Mouse (Mus musculus) MN1 (cell line): ENCODE results near the gene Tbcd.
"Not testable (repeated sequence)": the region's sequence is repeated elsewhere in the genome, so short reads cannot be mapped to it uniquely, and the experiment has no call there.

ENCODE experiments used
- DNase-seq: peaks from one replicate; pipeline ENCODE4 v3.0.0-alpha.2; 2016; ENCODE audit warnings: low spot score

Gene Tbcd

DNA sequence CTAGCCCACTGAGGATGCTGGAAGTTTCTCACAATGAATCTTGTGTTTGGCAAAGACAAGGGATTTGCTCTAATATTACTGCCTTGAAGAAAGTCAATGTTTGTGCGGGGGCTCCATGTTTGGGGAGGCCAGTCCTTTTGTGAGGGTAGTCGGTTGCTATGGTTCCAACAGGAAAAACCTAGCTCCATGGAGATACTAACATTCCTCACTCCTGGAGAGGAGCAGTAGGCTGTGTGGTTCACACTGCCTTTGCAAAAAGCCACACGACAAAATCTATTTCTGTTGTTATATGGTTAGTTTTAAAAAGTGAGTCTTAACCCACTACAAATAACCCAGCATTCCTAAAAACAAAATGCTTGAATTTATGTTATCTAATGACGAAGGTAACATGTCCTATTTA, 201.9 kb downstream of the Tbcd start:
- DNase-seq: no peak

DNA sequence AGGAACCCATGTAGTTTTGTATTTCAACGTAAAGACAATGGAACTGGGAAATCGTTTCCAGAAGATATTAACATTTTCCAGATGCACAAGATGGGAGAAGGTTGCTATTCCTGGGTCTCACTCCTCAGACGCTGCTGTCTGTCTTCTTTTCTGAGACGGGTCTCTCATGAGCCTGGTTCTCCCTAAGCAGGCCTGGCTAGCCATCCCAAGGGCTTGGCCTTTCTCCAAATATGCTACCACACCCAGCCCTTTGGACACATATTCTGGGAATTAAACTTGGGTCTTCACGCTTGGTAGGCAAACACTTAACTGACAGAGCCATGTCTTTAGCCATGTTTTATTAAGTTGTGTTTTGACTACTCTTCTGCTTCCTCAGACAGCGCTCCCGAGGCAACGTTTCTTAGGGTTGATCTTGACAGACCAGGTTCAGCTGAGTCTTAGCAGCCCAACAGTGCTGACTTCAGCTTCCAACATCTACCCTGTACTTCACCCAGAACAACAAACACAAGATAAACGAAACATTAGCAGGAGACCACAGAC, 202.7 kb downstream of the Tbcd start:
- DNase-seq: no peak

DNA sequence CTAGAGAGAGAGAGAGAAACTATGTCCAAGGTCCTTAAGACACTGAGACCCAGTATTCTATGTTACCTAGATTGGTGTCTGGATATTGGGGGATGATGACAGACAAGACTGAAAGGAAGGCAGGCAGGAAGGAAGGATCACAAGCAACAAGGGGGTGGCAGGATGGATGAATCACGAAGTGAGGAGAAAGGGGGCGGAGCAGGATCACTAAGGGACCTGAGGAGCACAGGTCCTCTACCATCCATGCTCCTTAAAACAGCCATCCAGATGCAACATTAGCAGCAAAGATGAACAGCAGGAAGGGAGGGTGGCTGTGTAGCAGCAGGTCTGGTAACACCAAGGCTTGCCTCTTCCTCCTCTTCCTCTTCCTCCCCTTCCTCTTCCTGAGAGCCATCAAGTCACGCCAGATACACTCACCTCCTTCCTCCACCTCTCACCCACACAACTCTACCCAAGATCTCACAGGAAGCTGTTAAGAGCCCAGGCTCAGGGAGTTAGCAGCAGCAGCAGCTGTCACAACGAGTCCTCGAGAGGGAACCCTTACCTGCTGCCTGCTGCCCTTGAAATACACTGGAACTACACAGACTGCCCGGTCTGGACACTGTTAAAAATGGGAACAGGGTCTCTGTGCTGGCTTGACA, 203.5 kb downstream of the Tbcd start:
- DNase-seq: no peak

DNA sequence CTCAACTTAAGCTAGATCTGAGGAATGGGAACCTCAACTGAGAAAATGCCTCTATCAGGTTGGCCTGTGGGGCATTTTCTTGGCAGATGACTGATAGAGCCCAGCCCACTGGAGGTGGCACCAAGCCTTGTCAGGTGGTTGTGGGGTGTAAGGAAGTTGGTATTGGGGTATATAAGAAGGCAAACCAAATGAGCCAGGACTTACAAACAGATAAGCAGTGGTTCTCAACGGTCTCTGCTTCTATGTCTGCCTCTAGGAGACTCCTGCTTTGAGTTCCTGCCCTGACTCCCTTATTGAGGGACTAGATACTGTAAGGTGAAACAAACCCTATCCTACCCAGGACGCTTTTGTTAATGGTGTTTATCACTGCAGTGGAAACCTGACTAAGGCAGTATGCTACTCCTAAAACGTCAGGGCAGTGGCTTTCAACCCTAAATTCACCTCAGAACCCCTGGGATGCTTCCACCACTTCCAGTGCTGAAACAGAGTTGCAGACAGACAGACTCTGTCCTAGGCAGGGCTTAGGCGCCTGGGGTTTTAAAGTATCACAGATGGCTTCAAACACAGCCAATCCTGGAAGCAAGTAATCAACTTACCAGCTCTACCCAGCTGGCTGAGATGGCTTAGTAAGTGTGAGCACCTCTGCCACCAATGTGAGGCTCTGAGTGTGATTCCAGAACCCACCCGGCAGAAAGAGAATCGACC, 204.2 kb downstream of the Tbcd start:
- DNase-seq: no peak

DNA sequence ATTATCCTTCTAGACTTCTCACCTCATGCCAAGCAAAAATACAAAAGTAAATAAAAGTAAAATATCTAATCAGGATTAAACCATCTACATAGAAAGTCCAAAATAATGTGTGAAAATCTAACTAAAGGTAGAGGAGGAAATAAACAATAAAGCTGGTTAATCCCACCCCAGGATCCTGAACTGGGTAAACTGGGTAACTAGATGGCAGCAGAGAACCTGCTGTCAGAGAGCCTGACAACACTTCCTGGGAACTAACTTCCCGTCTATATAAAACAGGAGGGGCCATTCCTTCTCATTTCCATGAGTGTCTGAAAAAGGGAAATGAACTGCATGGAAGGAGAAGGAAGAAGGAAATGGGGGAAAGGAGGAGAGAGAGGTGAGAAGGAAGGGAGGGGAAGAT, 206.4 kb downstream of the Tbcd start:
- DNase-seq: no peak

DNA sequence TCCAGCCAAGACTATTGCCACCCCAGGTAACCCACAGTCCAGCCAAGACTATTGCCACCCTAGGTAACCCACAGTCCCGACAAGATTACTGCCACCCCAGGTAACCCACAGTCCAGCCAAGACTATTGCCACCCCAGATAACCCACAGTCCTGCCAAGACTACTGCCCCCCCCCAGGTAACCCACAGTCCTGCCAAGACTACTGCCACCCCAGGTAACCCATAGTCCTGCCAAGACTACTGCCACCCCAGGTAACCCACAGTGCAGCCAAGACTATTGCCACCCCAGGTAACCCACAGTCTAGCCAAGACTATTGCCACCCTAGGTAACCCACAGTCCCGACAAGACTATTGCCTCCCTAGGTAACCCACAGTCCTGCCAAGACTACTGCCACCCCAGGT, 208.9 kb downstream of the Tbcd start:
- DNase-seq: not testable (repeated sequence)

DNA sequence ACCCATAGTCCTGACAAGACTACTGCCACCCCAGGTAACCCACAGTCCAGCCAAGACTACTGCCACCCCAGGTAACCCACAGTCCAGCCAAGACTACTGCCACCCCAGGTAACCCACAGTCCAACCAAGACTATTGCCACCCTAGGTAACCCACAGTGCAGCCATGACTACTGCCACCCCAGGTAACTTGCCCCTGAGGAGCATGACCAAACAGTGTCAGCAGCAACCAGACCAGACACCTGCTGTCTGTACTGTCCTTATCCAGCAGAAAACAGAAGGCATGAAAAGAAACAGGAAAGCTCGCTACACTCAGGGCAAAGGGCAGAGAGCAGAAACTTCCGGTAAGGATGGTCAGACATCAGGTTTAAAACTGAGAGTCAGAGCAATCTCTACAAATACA, 209.4 kb downstream of the Tbcd start:
- DNase-seq: no peak
